Mouse (Mus musculus): ENCODE measurements at regions not wholly inside any gene's neighbourhood (a gene's known extent, or its start where the extent isn't known, plus 50 kb on each side); places are given as distances from the start of the nearest gene placed in this dataset.

GRCm38 (mm10) chr2:178976046-178976445 is 466.2 kb upstream of the Cdh4 start:
- Histone ChIP-seq H3K9me3 (ENCODE audit: control insufficient read depth, low read length) (no peaks in the 10 kb centered on the region), H3K4me1 (ENCODE audit: control insufficient read depth, insufficient read depth, low read length) (no peaks in the 10 kb centered on the region), H3K36me3 (ENCODE audit: control insufficient read depth, insufficient read depth, low read length) (no peaks in the 10 kb centered on the region), H3K4me2 (replicated peaks; ENCODE audit: low read depth, low read length, severe bottlenecking) (no peak overlapping the region), H3K4me3 (replicated peaks; ENCODE audit: low read length) (no peak overlapping the region), H3K9ac (ENCODE audit: low read depth, low read length, severe bottlenecking) (no peak overlapping the region), H3K27me3 (ENCODE audit: control insufficient read depth, insufficient read depth, low read length) (no peaks in the 10 kb centered on the region), H3K27ac (replicated peaks; ENCODE audit: low read depth, low read length) (no peak overlapping the region)
- no peak for TF ChIP-seq POLR2A (IDR thresholded peaks at IDR 0.05; ENCODE audit: borderline replicate concordance, extremely low read depth, insufficient read depth, insufficient read length)
- no peak for DNase-seq (ENCODE audit: low spot score)
- WGBS: 85% methylated on average over 6 of the region's 6 CpGs
- ATAC-seq (ENCODE audit: low FRiP score, low read depth): no peak

- no peaks in the 10 kb centered on the region for H3K36me3 ChIP-seq (ENCODE audit: control insufficient read depth, insufficient read depth, low read length)
- TF ChIP-seq POLR2A (IDR thresholded peaks at IDR 0.05; ENCODE audit: borderline replicate concordance, extremely low read depth, insufficient read depth, insufficient read length): no peak
- no peak overlapping the region for H3K9ac ChIP-seq (ENCODE audit: low read depth, low read length, severe bottlenecking)
- H3K9me3 ChIP-seq (ENCODE audit: control insufficient read depth, low read length): no peaks in the 10 kb centered on the region
- no peak overlapping the region for H3K4me2 ChIP-seq (replicated peaks; ENCODE audit: low read depth, low read length, severe bottlenecking)
- ATAC-seq (ENCODE audit: low FRiP score, low read depth) (no peak), DNase-seq (ENCODE audit: low spot score) (no peak)
- H3K27ac ChIP-seq (replicated peaks; ENCODE audit: low read depth, low read length): no peak overlapping the region
- 76% methylated on average over 3 of the region's 3 CpGs for WGBS
- no peak overlapping the region for H3K4me3 ChIP-seq (replicated peaks; ENCODE audit: low read length)
- H3K4me1 ChIP-seq (ENCODE audit: control insufficient read depth, insufficient read depth, low read length): no peaks in the 10 kb centered on the region
- H3K27me3 ChIP-seq (ENCODE audit: control insufficient read depth, insufficient read depth, low read length): no peaks in the 10 kb centered on the region
Observed at GRCm38 (mm10) chr2:178976495-178976894, 465.7 kb upstream of the Cdh4 start.

- TF ChIP-seq POLR2A (IDR thresholded peaks at IDR 0.05; ENCODE audit: borderline replicate concordance, extremely low read depth, insufficient read depth, insufficient read length): no peak
- Histone ChIP-seq H3K4me2 (replicated peaks; ENCODE audit: low read depth, low read length, severe bottlenecking) (no peak overlapping the region), H3K4me1 (ENCODE audit: control insufficient read depth, insufficient read depth, low read length) (no peaks in the 10 kb centered on the region), H3K9ac (ENCODE audit: low read depth, low read length, severe bottlenecking) (no peak overlapping the region), H3K4me3 (replicated peaks; ENCODE audit: low read length) (no peak overlapping the region), H3K9me3 (ENCODE audit: control insufficient read depth, low read length) (no peaks in the 10 kb centered on the region), H3K27ac (replicated peaks; ENCODE audit: low read depth, low read length) (no peak overlapping the region), H3K27me3 (ENCODE audit: control insufficient read depth, insufficient read depth, low read length) (no peaks in the 10 kb centered on the region), H3K36me3 (ENCODE audit: control insufficient read depth, insufficient read depth, low read length) (no peaks in the 10 kb centered on the region)
- no peak for DNase-seq (ENCODE audit: low spot score)
- WGBS: 90% methylated on average over 9 of the region's 9 CpGs
- no peak for ATAC-seq (ENCODE audit: low FRiP score, low read depth)
Observed at GRCm38 (mm10) chr2:178979451-178979850, 462.8 kb upstream of the Cdh4 start.

- WGBS: 33% methylated on average over 7 of the region's 7 CpGs
- Histone ChIP-seq H3K36me3 (ENCODE audit: control insufficient read depth, insufficient read depth, low read length) (no peaks in the 10 kb centered on the region), H3K27me3 (ENCODE audit: control insufficient read depth, insufficient read depth, low read length) (no peaks in the 10 kb centered on the region), H3K4me2 (replicated peaks; ENCODE audit: low read depth, low read length, severe bottlenecking) (no peak overlapping the region), H3K4me3 (replicated peaks; ENCODE audit: low read length) (no peak overlapping the region), H3K27ac (replicated peaks; ENCODE audit: low read depth, low read length) (no peak overlapping the region), H3K9me3 (ENCODE audit: control insufficient read depth, low read length) (no peaks in the 10 kb centered on the region), H3K9ac (ENCODE audit: low read depth, low read length, severe bottlenecking) (no peak overlapping the region), H3K4me1 (ENCODE audit: control insufficient read depth, insufficient read depth, low read length) (no peaks in the 10 kb centered on the region)
- DNase-seq (ENCODE audit: low spot score): no peak
- ATAC-seq (ENCODE audit: low FRiP score, low read depth): no peak
- TF ChIP-seq POLR2A (IDR thresholded peaks at IDR 0.05; ENCODE audit: borderline replicate concordance, extremely low read depth, insufficient read depth, insufficient read length): no peak
Observed at GRCm38 (mm10) chr2:178981736-178982502, 460.3 kb upstream of the Cdh4 start.

GRCm38 (mm10) chr2:178983801-178984200 is 458.4 kb upstream of the Cdh4 start:
- WGBS: 91% methylated on average over 8 of the region's 8 CpGs
- DNase-seq (ENCODE audit: low spot score): no peak

More at GRCm38 (mm10) chr2:178983801-178984200, 458.4 kb upstream of the Cdh4 start:
- Histone ChIP-seq H3K27ac (replicated peaks; ENCODE audit: low read depth, low read length) (no peak overlapping the region), H3K36me3 (ENCODE audit: control insufficient read depth, insufficient read depth, low read length) (no peaks in the 10 kb centered on the region), H3K4me1 (ENCODE audit: control insufficient read depth, insufficient read depth, low read length) (no peaks in the 10 kb centered on the region), H3K9ac (ENCODE audit: low read depth, low read length, severe bottlenecking) (no peak overlapping the region), H3K4me2 (replicated peaks; ENCODE audit: low read depth, low read length, severe bottlenecking) (no peak overlapping the region), H3K27me3 (ENCODE audit: control insufficient read depth, insufficient read depth, low read length) (no peaks in the 10 kb centered on the region), H3K4me3 (replicated peaks; ENCODE audit: low read length) (no peak overlapping the region), H3K9me3 (ENCODE audit: control insufficient read depth, low read length) (no peaks in the 10 kb centered on the region)
- TF ChIP-seq POLR2A (IDR thresholded peaks at IDR 0.05; ENCODE audit: borderline replicate concordance, extremely low read depth, insufficient read depth, insufficient read length): no peak
- no peak for ATAC-seq (ENCODE audit: low FRiP score, low read depth)

Measured in limb, embryonic 14.5 days (tissue).